Mouse (Mus musculus): ENCODE measurements around the gene Adgrl1. TPM values are rescaled to one million over a fixed set of nuclear protein-coding genes. Genes with fewer than 3 reads are reported as not detected.
A peak's percentile ranks its signal among the peaks of the same experiment; 100 is the strongest.

Adgrl1 gene
- total and polyA plus RNA-seq, 3 experiments: 21.7 to 35.3 TPM; not detected in 1

- DNase-seq (ENCODE audit: low read depth, low spot score): peak; percentile 100
- Histone ChIP-seq H3K9me3 (replicated peaks; ENCODE audit: insufficient read depth, low read length) (no peaks in the 10 kb centered on the region), H3K36me3 (ENCODE audit: control insufficient read depth in 1 of 2, insufficient read depth in 2 of 2, low read length in 2 of 2) (peaks cover 0 to 8% of the 10 kb centered on the region in 2 experiments; a peak in 2 of 4 replicates), H3K4me3 (ENCODE audit: control insufficient read depth in 1 of 2, insufficient read depth in 1 of 2, low read depth in 2 of 2, low read length in 2 of 2) (peak within 1 kb of the TSS; percentile 78 to 84), H3K27ac (ENCODE audit: control insufficient read depth, low read depth, low read length) (peak within 1 kb of the TSS; percentile 45), H3K4me1 (ENCODE audit: control insufficient read depth in 1 of 2, insufficient read depth in 2 of 2, low read length in 2 of 2) (peaks cover 4 to 7% of the 10 kb centered on the region in 2 experiments; a peak in 3 of 4 replicates), H3K27me3 (ENCODE audit: control insufficient read depth in 1 of 2, insufficient read depth in 2 of 2, low read length in 2 of 2) (no peaks in the 10 kb centered on the region), H3K9ac (ENCODE audit: control insufficient read depth, low read depth, low read length, poor library complexity, severe bottlenecking) (peak within 1 kb of the TSS; percentile 76), H3K79me2 (ENCODE audit: control insufficient read depth, insufficient read depth, low read length, poor library complexity) (peaks cover 23% of the 10 kb centered on the region)
- TF ChIP-seq GABPA (IDR thresholded peaks at IDR 0.05; ENCODE audit: low read depth, low read length): no peak
- TF ChIP-seq CHD2 (IDR thresholded peaks at IDR 0.05; ENCODE audit: low read length): no peak; the same call in 1 of the 2 replicates
- TF ChIP-seq HCFC1 (IDR thresholded peaks at IDR 0.05; ENCODE audit: low read depth, low read length): peak; percentile 75
- no peak for TF ChIP-seq GATA1 (IDR thresholded peaks at IDR 0.05; ENCODE audit: low read depth, low read length)
- TF ChIP-seq KAT2A (conservative IDR thresholded peaks at IDR 0.05; ENCODE audit: low read depth, low read length): peak; percentile 49; the same call in 1 of the 2 replicates
- TF ChIP-seq ETS1 (IDR thresholded peaks at IDR 0.05; ENCODE audit: low read depth, low read length): peak; percentile 41; the same call in 1 of the 2 replicates
- TF ChIP-seq ZC3H11A (IDR thresholded peaks at IDR 0.05; ENCODE audit: low read depth, low read length): peak; percentile 55
- TF ChIP-seq ZMIZ1 (IDR thresholded peaks at IDR 0.05; ENCODE audit: low read depth, low read length): peak; percentile 73
- peak; percentile 84; the same call in 1 of the 2 replicates for TF ChIP-seq E2F4 (IDR thresholded peaks at IDR 0.05; ENCODE audit: borderline replicate concordance, low read depth, low read length)
- no peak for TF ChIP-seq ZKSCAN1 (IDR thresholded peaks at IDR 0.05; ENCODE audit: low read depth, low read length)
- peak; percentile 51 to 98 (median 85) for TF ChIP-seq CTCF (IDR thresholded peaks at IDR 0.05 in 2 of 3, conservative IDR thresholded peaks at IDR 0.05 in 1 of 3; ENCODE audit: control insufficient read depth in 1 of 3, insufficient read depth in 1 of 3, low read depth in 2 of 3, low read length in 3 of 3, poor library complexity in 1 of 3, severe bottlenecking in 1 of 3)
- TF ChIP-seq UBTF (IDR thresholded peaks at IDR 0.05; ENCODE audit: borderline replicate concordance, insufficient read depth, low read depth, low read length): no peak
- TF ChIP-seq JUND (IDR thresholded peaks at IDR 0.05; ENCODE audit: low read depth, low read length): no peak
- peak; percentile 85 for TF ChIP-seq RAD21 (IDR thresholded peaks at IDR 0.05; ENCODE audit: low read depth, low read length)
- TF ChIP-seq NRF1 (IDR thresholded peaks at IDR 0.05; ENCODE audit: insufficient read depth, low read depth, low read length, poor library complexity, severe bottlenecking): peak; percentile 25; the same call in 1 of the 2 replicates
- TF ChIP-seq BHLHE40 (IDR thresholded peaks at IDR 0.05; ENCODE audit: borderline replicate concordance, low read depth, low read length): 0 out of 2 replicates have a peak, but pooled peaks have one; percentile 24
- no peak for TF ChIP-seq POLR2AphosphoS5 (IDR thresholded peaks at IDR 0.05; ENCODE audit: borderline replicate concordance, low read depth, low read length)
- TF ChIP-seq NELFE (IDR thresholded peaks at IDR 0.05; ENCODE audit: low read depth, low read length): peak; percentile 85
- peak; percentile 87 for TF ChIP-seq POLR2AphosphoS2 (IDR thresholded peaks at IDR 0.05; ENCODE audit: low read length)
- peak; percentile 69 for TF ChIP-seq MXI1 (IDR thresholded peaks at IDR 0.05; ENCODE audit: low read depth, low read length)
- TF ChIP-seq ZNF384 (IDR thresholded peaks at IDR 0.05; ENCODE audit: low read depth, low read length): no peak
- peak; percentile 87 for TF ChIP-seq SIN3A (IDR thresholded peaks at IDR 0.05; ENCODE audit: low read length)
- TF ChIP-seq SMC3 (IDR thresholded peaks at IDR 0.05; ENCODE audit: low read depth, low read length): peak; percentile 67
- peak; percentile 68; the same call in 1 of the 2 replicates for TF ChIP-seq MYC (IDR thresholded peaks at IDR 0.05; ENCODE audit: low read depth, low read length)
- peak; percentile 84 to 95 for TF ChIP-seq POLR2A (IDR thresholded peaks at IDR 0.05; ENCODE audit: control insufficient read depth in 1 of 2, insufficient read depth in 1 of 2, low read depth in 1 of 2, low read length in 2 of 2, poor library complexity in 1 of 2)
- TF ChIP-seq ELF1 (IDR thresholded peaks at IDR 0.05; ENCODE audit: low read depth, low read length): peak; percentile 90
- TF ChIP-seq USF1 (IDR thresholded peaks at IDR 0.05; ENCODE audit: low read depth, low read length): no peak
- TF ChIP-seq CHD1 (IDR thresholded peaks at IDR 0.05; ENCODE audit: low read depth, low read length): no peak
- no peak for TF ChIP-seq MEF2A (IDR thresholded peaks at IDR 0.05; ENCODE audit: extremely low read depth, insufficient replicate concordance, low read depth, low read length, poor library complexity, severe bottlenecking)
- TF ChIP-seq MYB (IDR thresholded peaks at IDR 0.05; ENCODE audit: low read depth, low read length): no peak
- TF ChIP-seq TAL1 (IDR thresholded peaks at IDR 0.05; ENCODE audit: low read length): no peak
- TF ChIP-seq TCF12 (IDR thresholded peaks at IDR 0.05; ENCODE audit: low read depth, low read length): peak; percentile 32; the same call in 1 of the 2 replicates
- TF ChIP-seq TBP (IDR thresholded peaks at IDR 0.05; ENCODE audit: low read depth, low read length): peak; percentile 83
- peak; percentile 81; the same call in 1 of the 2 replicates for TF ChIP-seq MAZ (IDR thresholded peaks at IDR 0.05; ENCODE audit: low read depth, low read length)
- TF ChIP-seq MAX (IDR thresholded peaks at IDR 0.05; ENCODE audit: low read length): peak; percentile 68; the same call in 1 of the 2 replicates
Measured at GRCm38 (mm10) chr8:83955106-83955957, 55.4 kb downstream of the Adgrl1 start, which contains the start of the genes Gm10644 and Asf1b. Gene Gm10644 (minus strand): TSS chr8:83955205. Gene Asf1b (plus strand): TSS chr8:83955507.

Measured in MEL (cell line).